Mouse (Mus musculus): ENCODE measurements around the gene Il17ra.

- TF ChIP-seq CTCF (IDR thresholded peaks at IDR 0.05; ENCODE audit: low read depth): no peak
- no peak for TF ChIP-seq EP300 (IDR thresholded peaks at IDR 0.05; ENCODE audit: low read depth)
These were observed 54.3 kb downstream of the Il17ra start for GRCm38 (mm10) chr6:120517311-120517710.

Data from liver, postnatal 0 days (tissue).